Mouse (Mus musculus) CH12.LX (cell line): ENCODE measurements around the gene Egf. TPM values are rescaled to one million over a fixed set of nuclear protein-coding genes. Genes with fewer than 3 reads are reported as not detected.
"Not testable (repeated sequence)": the region's sequence is repeated elsewhere in the genome, so short reads cannot be mapped to it uniquely, and the experiment has no call there.

Experiments used
- DNase-seq: peaks from one replicate; pipeline ENCODE4 v3.0.0-alpha.2; 2013; ENCODE audit errors: extremely low read depth
- H3K27ac ChIP-seq: 2 replicates; pipeline ENCODE4 v1.5.1; 2012; ENCODE audit warnings: low read depth, mild to moderate bottlenecking, control low read depth, moderate library complexity; ENCODE audit not compliant: insufficient read depth
- H3K27me3 ChIP-seq: replicated peaks from 2 replicates; pipeline ENCODE3; 2012; ENCODE audit warnings: inconsistent platforms
- H3K36me3 ChIP-seq, 2 experiments: replicated peaks in 1 of 2; 2 replicates each; pipeline versions ENCODE3 to v1.6.1; 2012; ENCODE audit warnings: inconsistent platforms in 1 of 2, low read length in 1 of 2, mild to moderate bottlenecking in 1 of 2, mixed read lengths in 1 of 2, moderate library complexity in 1 of 2; ENCODE audit not compliant: control insufficient read depth in 1 of 2, insufficient read depth in 1 of 2
- H3K4me1 ChIP-seq, 2 experiments: 2 replicates each; pipeline ENCODE4 v1.6.1; 2012; ENCODE audit warnings: inconsistent platforms in 1 of 2, moderate library complexity in 1 of 2; ENCODE audit not compliant: insufficient read depth in 2 of 2, control insufficient read depth in 1 of 2
- H3K4me2 ChIP-seq: 2 replicates; pipeline ENCODE4 v1.6.1; 2012; ENCODE audit warnings: low read depth, mild to moderate bottlenecking, control low read depth; ENCODE audit not compliant: poor library complexity, insufficient read depth, severe bottlenecking
- H3K4me3 ChIP-seq, 3 experiments: fragments of 150-350 bp in 1 of 3; sonication (generic) in 1 of 3; replicated peaks in 1 of 3; 2 replicates each; pipeline versions ENCODE3 to v1.5.1; 2011 to 2012; ENCODE audit warnings: low read depth in 2 of 3, low read length in 2 of 3, mild to moderate bottlenecking in 2 of 3, moderate library complexity in 2 of 3, control low read depth in 1 of 3, improper control_type of control experiment in 1 of 3, inconsistent platforms in 1 of 3, mixed read lengths in 1 of 3; ENCODE audit not compliant: poor library complexity in 1 of 3
- H3K79me2 ChIP-seq: replicated peaks from 2 replicates; pipeline ENCODE4 v1.6.1; 2012; ENCODE audit warnings: mild to moderate bottlenecking, moderate library complexity; ENCODE audit not compliant: control insufficient read depth, poor library complexity, insufficient read depth, severe bottlenecking; ENCODE audit errors: extremely low read depth
- H3K9ac ChIP-seq: 2 replicates; pipeline ENCODE4 v1.6.1; 2012; ENCODE audit warnings: low read depth, mild to moderate bottlenecking, control low read depth, moderate library complexity; ENCODE audit not compliant: insufficient read depth
- H3K9me3 ChIP-seq: replicated peaks from 2 replicates; pipeline ENCODE3; 2012; ENCODE audit warnings: low read length, inconsistent platforms, mixed read lengths
- BHLHE40 ChIP-seq: IDR thresholded peaks from 2 replicates; pipeline ENCODE4 v1.6.1; 2011; ENCODE audit warnings: mild to moderate bottlenecking, low read depth, low read length, improper control_type of control experiment
- CHD2 ChIP-seq: IDR thresholded peaks from 2 replicates; pipeline ENCODE4 v1.6.1; 2011; ENCODE audit warnings: low read length, improper control_type of control experiment
- CTCF ChIP-seq, 2 experiments: IDR thresholded peaks in 1 of 2; conservative IDR thresholded peaks in 1 of 2; 2 replicates each; pipeline ENCODE4 v1.5.1; 2011 to 2012; ENCODE audit warnings: low read depth in 2 of 2, low read length in 2 of 2, improper control_type of control experiment in 1 of 2, inconsistent platforms in 1 of 2, mild to moderate bottlenecking in 1 of 2, moderate library complexity in 1 of 2
- EP300 ChIP-seq: IDR thresholded peaks from 2 replicates; pipeline ENCODE4 v1.6.1; 2011; ENCODE audit warnings: low read length, improper control_type of control experiment
- GABPA ChIP-seq: IDR thresholded peaks from 2 replicates; pipeline ENCODE4 v1.6.1; 2012; ENCODE audit warnings: low read depth, low read length, improper control_type of control experiment, inconsistent platforms; ENCODE audit not compliant: insufficient replicate concordance
- KAT2A ChIP-seq: IDR thresholded peaks from 2 replicates; pipeline ENCODE4 v1.6.1; 2012; ENCODE audit warnings: low read length, improper control_type of control experiment, inconsistent platforms; ENCODE audit not compliant: insufficient replicate concordance
- MAFK ChIP-seq: IDR thresholded peaks from 2 replicates; pipeline ENCODE4 v1.6.1; 2011; ENCODE audit warnings: low read length, improper control_type of control experiment; ENCODE audit not compliant: insufficient replicate concordance
- MAX ChIP-seq: IDR thresholded peaks from 2 replicates; pipeline ENCODE4 v1.6.1; 2011; ENCODE audit warnings: low read length, improper control_type of control experiment
- MEF2A ChIP-seq: IDR thresholded peaks from 2 replicates; pipeline ENCODE4 v1.6.1; 2014; ENCODE audit warnings: low read depth, mild to moderate bottlenecking, inconsistent platforms, low read length, improper control_type of control experiment, borderline replicate concordance
- PAX5 ChIP-seq: IDR thresholded peaks from 2 replicates; pipeline ENCODE4 v1.6.1; 2012; ENCODE audit warnings: low read length, inconsistent platforms, mixed read lengths
- RAD21 ChIP-seq: IDR thresholded peaks from 2 replicates; pipeline ENCODE4 v1.6.1; 2011; ENCODE audit warnings: low read depth, mild to moderate bottlenecking, low read length, improper control_type of control experiment, moderate library complexity
- RCOR1 ChIP-seq: conservative IDR thresholded peaks from 2 replicates; pipeline ENCODE4 v1.6.1; 2012; ENCODE audit warnings: low read depth, mild to moderate bottlenecking, inconsistent platforms, low read length, improper control_type of control experiment
- SIN3A ChIP-seq: IDR thresholded peaks from 2 replicates; pipeline ENCODE4 v1.6.1; 2012; ENCODE audit warnings: low read length, improper control_type of control experiment, inconsistent platforms
- SMC3 ChIP-seq: IDR thresholded peaks from 2 replicates; pipeline ENCODE4 v1.6.1; 2011; ENCODE audit warnings: low read depth, low read length, improper control_type of control experiment
- UBTF ChIP-seq: IDR thresholded peaks from 2 replicates; pipeline ENCODE4 v1.6.1; 2012; ENCODE audit warnings: low read depth, mild to moderate bottlenecking, inconsistent platforms, low read length, improper control_type of control experiment, moderate library complexity
- USF2 ChIP-seq: conservative IDR thresholded peaks from 2 replicates; pipeline ENCODE4 v1.6.1; 2011; ENCODE audit warnings: low read depth, low read length, improper control_type of control experiment
- ZKSCAN1 ChIP-seq: IDR thresholded peaks from 2 replicates; pipeline ENCODE4 v1.6.1; 2012; ENCODE audit warnings: low read depth, inconsistent platforms, low read length, improper control_type of control experiment, borderline replicate concordance
- ZMIZ1 ChIP-seq: IDR thresholded peaks from 2 replicates; pipeline ENCODE4 v1.6.1; 2012; ENCODE audit warnings: low read depth, mild to moderate bottlenecking, inconsistent platforms, low read length, improper control_type of control experiment
- ZNF384 ChIP-seq: IDR thresholded peaks from 2 replicates; pipeline ENCODE4 v1.6.1; 2012; ENCODE audit warnings: low read depth, low read length, improper control_type of control experiment, inconsistent platforms
- dilution Hi-C: fragments of 300-500 bp; cut with MboI; formaldehyde crosslinking; loops from 2 replicates; pipeline ENCODE4 v1.14.3; 2020; ENCODE audit warnings: low sequenced_read_pairs; ENCODE audit not compliant: extremely low pct_unique_long_range_greater_than_20kb, extremely low pct_ligation_motif_present
- in situ Hi-C: fragments of 300-500 bp; cut with MboI; formaldehyde crosslinking; loops from 3 replicates; pipeline ENCODE4 v1.14.3; 2019; ENCODE audit warnings: low sequenced_read_pairs, low pct_ligation_motif_present, low pct_unique_long_range_greater_than_20kb, mixed read lengths
- polyA plus RNA-seq: library from polyadenylated mRNA; unstranded; fragments of >175 nt; gene quantifications from 2 replicates; pipeline ENCODE4 v1.2.1, GENCODE M21; 2012; ENCODE audit warnings: low read depth; ENCODE audit not compliant: insufficient read length
- total RNA-seq, 2 experiments: library from RNA; depleted of rRNA; stranded (reverse); fragments of 300-350 nt in 1 of 2; fragments of >200 nt in 1 of 2; gene quantifications; 2 replicates each; pipeline ENCODE4 v1.2.3; 2012 to 2014

Gene Egf
- total and polyA plus RNA-seq, 3 experiments, result 2.3 to 4.1 (median 3.9) TPM

- H3K27ac ChIP-seq, result no peak overlapping the region
- H3K4me2 ChIP-seq, result no peak overlapping the region
- TF ChIP-seq USF2 (no peak), GABPA (no peak)
- TF ChIP-seq, all 38 proteins: peak for 0
- Histone ChIP-seq H3K79me2 (no peaks in the 10 kb centered on the region), H3K9me3 (no peaks in the 10 kb centered on the region), H3K4me3 (no peak overlapping the region), H3K4me1 (no peaks in the 10 kb centered on the region), H3K9ac (no peak overlapping the region), H3K36me3 (no peaks in the 10 kb centered on the region), H3K27me3 (no peaks in the 10 kb centered on the region)
- DNase-seq, result no peak
- dilution Hi-C loops, result no loop called here
- in situ Hi-C loops, result no loop called here
Observed at GRCm38 (mm10) chr3:129766106-129766505, 11.0 kb upstream of the Egf start.

GRCm38 (mm10) chr3:129757599-129757998 lies 2.5 kb upstream of the Egf start:
- dilution Hi-C loops, result not testable (repeated sequence)

GRCm38 (mm10) chr3:129744803-129745202 lies 10.3 kb downstream of the Egf start:
- H3K4me3 ChIP-seq, result no peak overlapping the region
- H3K9me3 ChIP-seq, result no peaks in the 10 kb centered on the region
- H3K79me2 ChIP-seq, result no peaks in the 10 kb centered on the region
- TF ChIP-seq CTCF (conservative IDR thresholded peaks at IDR 0.05 in 1 of 2, IDR thresholded peaks at IDR 0.05 in 1 of 2; ENCODE audit: low read depth in 2 of 2, low read length in 2 of 2) (peak; percentile 73 to 76; a peak in 3 of 4 replicates), SMC3 (peak; percentile 46), RAD21 (peak; percentile 35), MEF2A (no peak)
- H3K27ac ChIP-seq, result no peak overlapping the region
- dilution Hi-C loops (no loop called here), in situ Hi-C loops (no loop called here)
- no peak overlapping the region for H3K9ac ChIP-seq
- H3K4me2 ChIP-seq, result no peak overlapping the region
- DNase-seq, result peak; percentile 47
- no peaks in the 10 kb centered on the region for H3K27me3 ChIP-seq
- no peaks in the 10 kb centered on the region for H3K36me3 ChIP-seq
- H3K4me1 ChIP-seq, result peaks cover 0 to 2% of the 10 kb centered on the region in 2 experiments; a peak in 1 of 4 replicates

More at GRCm38 (mm10) chr3:129757599-129757998, 2.5 kb upstream of the Egf start:
- H3K36me3 ChIP-seq, H3K4me2 ChIP-seq, H3K4me3 ChIP-seq, H3K9me3 ChIP-seq, DNase-seq, H3K27me3 ChIP-seq, in situ Hi-C loops, H3K27ac ChIP-seq, H3K79me2 ChIP-seq, H3K9ac ChIP-seq, H3K4me1 ChIP-seq: not testable (repeated sequence)

GRCm38 (mm10) chr3:129742781-129743180 lies 12.3 kb downstream of the Egf start:
- in situ Hi-C loops, result no loop called here
- dilution Hi-C loops, result no loop called here
- Histone ChIP-seq H3K27ac (no peak overlapping the region), H3K36me3 (no peaks in the 10 kb centered on the region), H3K79me2 (no peaks in the 10 kb centered on the region), H3K4me1 (peaks cover 0 to 2% of the 10 kb centered on the region in 2 experiments; a peak in 1 of 4 replicates), H3K4me2 (no peak overlapping the region), H3K9me3 (no peaks in the 10 kb centered on the region), H3K27me3 (no peaks in the 10 kb centered on the region), H3K4me3 (no peak overlapping the region), H3K9ac (no peak overlapping the region)
- no peak for DNase-seq
- TF ChIP-seq KAT2A (no peak), USF2 (no peak), RCOR1 (no peak), BHLHE40 (no peak), ZKSCAN1 (no peak), MEF2A (no peak), EP300 (no peak), RAD21 (no peak), ZNF384 (no peak), PAX5 (no peak), CHD2 (no peak), UBTF (no peak), SIN3A (no peak), MAFK (no peak), SMC3 (no peak), MAX (no peak), ZMIZ1 (no peak)
